Mouse (Mus musculus): Measurements from ENCODE around the gene Tle2.
A peak's percentile ranks its signal among the peaks of the same experiment; 100 is the strongest.

The Tle2 gene

DNA sequence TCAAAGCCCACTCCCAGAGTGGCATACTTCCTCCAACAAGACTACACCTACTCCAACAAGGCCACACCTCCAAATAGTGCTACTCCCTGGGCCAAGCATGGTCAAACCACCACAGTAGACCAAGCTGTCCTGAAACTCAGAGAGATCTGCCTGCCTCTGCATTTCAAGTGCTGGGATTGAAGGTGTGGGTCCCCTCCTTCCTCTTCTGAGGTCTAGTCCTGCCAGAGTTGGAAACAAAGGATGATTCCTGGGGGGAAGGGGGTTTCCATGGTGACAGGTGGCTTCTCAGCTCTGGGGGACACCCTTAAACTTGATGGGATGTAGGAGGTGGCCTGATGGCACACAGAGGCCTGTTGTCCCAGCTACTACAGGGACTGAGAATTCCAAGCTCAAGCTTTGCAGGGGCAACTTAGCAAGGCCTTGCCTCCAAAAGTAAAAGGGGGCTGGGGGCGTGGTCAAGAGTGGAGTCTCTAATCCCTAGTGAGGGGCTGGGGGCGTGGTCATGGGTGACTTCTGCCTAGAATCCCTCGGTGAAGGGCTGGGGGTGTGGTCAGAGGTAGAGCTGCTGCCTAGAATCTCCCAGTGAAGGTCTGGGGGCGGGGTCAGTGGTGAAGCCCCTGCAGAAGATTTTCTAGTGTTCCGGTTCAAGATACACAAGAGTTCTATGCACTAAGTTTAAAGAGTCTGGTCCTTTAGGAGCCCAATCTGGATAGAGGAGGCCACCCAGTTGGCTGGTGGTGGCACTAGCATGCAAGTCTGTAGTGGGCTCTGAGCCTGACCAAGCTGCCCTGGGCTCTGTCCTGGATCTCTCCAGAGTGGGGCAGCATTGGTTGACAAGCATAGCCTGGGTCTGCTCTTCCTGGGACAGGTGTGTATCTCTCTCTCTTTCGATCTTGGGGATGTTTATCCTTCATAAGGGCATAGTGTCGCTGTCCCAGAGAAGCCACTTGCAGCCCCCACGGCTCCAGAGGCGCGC is at the start of gene Tle2:
TSS of gene Tle2 (plus strand) at position 481 of the 976 bp plus-strand sequence.
- DNase-seq (ENCODE audit: low spot score) = no peak

DNA sequence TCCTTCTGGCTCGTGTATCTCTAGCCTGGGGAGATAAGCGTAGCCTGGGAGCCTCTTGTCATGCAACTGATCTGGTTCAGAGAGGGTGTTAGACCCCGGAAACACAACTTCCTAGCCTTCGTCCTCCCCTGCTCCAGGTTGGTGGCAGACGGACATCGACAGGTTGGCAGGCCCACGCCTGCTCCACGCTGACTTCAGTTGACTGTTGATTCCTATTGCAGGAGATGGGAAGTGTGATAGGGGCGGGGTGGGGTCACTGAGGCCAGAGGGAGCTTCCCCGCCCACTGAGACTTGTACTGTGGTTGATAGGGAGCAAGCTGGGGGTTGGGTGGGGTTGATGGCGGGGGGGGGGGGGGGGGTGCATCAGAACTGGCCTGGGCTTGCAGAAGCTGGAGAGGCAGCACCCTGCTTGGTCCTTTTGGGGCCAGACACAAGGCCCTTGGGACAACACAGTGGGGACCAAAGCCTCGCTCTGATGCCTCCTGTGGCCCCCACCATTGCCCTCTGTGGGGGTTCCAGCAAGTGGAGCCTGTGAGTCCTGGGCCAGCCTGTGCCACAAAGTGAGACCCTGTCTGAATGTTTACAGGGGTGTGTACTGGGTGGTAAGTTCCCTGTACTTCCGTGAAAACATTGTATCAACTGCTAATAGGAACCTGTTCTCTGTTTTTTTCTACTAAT is 49.2 kb upstream of the Tle2 start:
- DNase-seq (ENCODE audit: low spot score) = no peak

DNA sequence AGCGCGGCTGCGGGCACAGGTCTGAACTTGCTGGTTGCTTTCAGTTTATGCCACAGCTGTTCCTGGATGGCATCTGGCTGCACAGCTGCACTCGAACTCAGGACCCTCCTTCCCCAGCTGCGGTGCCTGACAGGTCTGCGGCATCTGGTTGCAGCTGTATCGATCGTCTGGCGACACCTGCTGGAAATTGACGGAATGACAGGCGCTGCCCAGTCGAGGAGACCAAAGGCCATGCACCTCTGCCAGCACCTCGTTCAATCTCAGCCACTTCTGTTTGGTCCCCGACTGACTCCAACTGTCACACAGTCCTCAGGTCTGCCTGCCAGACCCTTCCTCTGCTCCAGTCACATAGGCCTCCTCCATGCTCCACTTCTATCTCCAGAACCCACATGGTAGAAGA is 47.6 kb upstream of the Tle2 start:
- peak; percentile 87 for DNase-seq (ENCODE audit: low spot score)

DNA sequence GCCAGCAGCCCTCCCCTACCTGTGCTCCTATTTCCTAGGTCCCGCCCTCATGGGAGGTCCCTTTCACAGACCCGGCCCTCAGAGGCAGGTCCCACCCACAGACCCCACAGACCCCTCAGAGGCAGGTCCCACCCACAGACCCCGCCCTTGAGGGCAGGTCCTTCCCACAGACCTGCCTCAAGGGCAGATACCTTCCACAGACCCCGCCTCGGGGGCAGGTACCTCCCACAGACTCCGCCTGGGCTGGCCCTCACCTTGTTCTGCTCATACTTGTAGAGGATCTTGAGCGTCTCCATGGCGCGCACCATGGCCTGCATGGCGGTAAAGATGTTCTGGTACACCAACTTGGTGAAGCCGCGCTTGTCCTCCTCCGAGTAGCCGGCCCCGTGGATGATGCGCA is 39.5 kb upstream of the Tle2 start:
- DNase-seq (ENCODE audit: low spot score) = no peak

DNA sequence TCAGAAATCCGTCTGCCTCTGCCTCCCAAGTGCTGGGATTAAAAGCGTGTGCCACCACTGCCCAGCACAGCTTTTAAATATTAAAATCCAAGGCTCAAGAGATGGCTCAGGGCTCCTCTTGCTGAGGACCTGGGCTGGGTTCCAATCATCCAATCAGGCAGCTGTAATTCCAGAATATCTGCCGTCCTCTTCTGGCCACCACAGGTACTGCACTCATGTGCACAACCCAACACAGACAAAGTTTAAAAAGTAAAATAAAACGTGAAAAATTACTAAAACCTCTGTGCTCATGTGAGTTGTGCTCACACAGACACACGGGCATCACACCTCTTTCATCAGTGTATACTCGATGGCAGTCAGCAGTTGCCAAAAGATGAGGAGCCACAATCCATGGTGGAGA is 37.6 kb upstream of the Tle2 start:
- DNase-seq (ENCODE audit: low spot score) = no peak

DNA sequence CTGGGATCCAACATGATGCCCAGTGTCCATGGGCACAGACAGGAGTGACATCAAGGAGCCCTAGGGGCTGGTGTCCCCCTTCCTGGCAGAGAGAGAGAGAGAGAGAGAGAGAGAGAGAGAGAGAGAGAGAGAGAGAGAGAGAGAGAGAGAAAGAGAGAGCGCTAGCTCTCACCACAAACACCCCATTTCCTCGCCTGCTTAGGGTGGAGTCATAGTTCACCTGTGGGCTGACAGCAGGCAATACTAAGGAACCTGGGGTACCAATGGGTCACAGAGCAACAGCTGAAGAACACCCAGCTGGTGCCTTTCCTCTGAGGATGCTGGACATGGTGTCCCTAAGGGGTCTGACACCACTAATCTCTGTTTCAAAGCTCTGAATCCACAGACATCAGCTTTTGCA is 36.9 kb upstream of the Tle2 start:
- no peak for DNase-seq (ENCODE audit: low spot score)

DNA sequence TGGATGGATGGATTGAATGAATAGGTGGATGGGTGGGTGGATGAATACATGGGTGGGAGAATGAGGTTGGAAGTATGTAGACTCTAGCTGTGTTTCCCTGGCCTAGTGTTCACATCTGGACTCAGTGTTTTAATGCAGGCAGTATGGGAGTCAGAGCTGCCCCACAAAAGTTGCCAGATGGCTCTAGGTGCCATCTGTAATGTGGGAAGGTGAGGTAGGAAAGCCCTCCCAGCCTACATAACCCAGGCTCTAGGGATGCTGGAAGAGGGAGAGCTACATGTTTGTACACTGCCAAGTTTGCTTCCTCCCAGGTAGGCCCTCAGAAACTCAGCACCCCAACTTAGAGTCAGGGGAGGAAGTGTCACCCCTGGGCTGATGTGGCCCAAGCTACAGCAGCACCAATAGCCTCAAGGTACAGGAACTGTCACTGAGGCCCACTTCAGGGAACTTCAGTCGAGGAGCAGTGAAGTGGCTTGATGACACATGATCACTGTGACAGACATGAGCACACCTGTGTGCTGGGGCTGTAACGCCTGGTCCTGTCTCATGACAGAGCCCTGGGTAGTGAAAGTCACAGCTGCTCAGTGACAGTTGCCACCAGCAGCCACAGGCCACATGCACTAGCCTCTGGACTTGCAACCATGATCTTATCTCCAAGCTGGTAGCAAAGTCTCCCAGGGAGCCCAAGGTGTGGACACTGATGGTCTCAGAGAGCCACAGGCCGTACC is 35.9 kb upstream of the Tle2 start:
- no peak for DNase-seq (ENCODE audit: low spot score)

DNA sequence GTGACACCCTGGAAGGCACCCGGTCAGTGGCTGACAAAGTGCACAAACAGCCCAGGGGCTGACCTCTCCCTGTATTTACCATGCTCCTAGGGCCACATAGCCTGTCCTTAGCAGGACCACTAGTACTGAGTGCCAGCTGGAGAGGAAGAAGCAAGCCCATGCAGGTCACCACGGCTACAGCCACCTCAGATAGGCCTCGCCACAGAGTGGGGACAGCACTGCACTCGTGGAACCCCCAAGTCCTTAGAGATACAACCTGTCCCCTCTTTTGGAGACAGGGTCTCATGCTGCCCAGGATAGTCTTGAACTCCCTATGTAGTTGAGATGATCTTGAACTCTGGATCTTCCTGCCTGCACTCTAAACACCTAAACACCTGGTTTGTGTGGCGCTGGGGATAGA is 33.0 kb upstream of the Tle2 start:
- no peak for DNase-seq (ENCODE audit: low spot score)

DNA sequence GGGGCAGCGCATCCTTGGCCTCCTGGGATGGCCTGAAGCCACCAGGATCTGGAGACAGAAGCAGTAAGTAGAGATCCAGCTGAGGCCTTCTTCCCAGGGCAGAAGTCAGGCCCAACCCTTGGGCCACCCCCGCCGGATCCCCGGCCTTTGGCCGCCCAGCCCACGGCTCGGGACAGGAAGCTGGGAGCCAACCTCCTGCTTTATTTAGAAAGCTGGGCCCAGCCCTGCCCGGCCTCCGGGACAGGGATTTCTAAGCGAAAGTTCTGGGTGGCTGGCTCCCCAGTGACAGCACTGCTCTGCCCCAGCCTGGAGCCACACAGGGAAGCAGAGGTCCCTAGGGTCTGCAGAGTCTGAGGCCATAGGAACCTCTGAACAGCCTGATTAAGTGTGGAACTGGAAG is 32.6 kb upstream of the Tle2 start:
- peak; percentile 71 for DNase-seq (ENCODE audit: low spot score)

DNA sequence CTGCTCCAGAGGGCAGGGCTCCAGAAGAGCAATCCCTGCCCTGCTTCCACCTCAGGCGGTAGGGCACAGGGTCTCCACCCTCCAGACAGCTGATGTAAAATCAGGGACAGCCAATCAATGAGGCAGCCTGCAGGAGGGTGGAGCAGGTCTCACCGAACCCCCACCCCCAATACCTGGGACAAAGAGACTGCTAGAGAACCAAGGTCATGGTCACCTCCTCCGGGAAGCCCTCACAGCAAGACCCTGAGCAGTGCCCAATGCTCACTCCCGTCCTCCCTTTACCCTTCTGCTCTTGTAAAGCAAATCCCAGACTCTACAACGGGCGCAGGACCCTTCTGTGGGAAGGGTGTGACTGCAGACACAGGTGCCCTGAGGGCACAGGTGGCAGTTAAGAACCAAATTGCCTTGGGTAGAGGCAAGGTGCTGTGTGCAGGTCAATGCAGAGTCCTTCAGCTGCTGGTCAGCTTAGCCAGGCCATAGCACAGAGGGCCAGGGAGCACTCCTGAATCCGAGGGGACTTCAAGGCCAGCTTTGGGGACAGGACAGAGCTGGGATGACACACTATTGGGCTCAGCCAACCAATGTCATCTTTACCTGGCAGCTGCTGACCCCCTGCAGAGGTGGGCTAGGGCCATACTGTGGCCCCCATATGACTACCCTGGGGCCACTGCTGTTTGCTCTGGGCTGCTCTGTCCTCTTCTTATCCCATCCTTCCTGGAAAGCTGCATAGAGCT is 31.5 kb upstream of the Tle2 start:
- no peak for DNase-seq (ENCODE audit: low spot score)

DNA sequence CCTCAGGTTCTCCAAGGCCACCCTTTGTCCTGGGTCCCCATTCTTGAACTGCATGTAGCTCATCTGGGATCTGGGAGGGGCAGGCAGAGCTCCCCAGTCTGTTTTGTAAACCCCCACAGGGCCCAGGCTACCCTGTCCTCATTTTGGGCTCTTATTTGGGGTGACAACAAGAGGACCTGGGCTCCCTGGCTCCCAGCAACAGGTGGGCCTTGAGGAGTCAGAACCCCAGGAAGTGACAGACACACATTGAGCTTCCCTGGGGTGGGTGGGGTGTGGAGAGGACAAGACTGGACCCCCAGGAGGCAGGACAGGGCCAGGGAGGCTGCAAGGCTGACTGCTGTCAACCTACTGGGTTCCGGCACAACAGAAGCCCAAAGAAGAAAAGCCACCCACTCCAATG is 30.7 kb upstream of the Tle2 start:
- no peak for DNase-seq (ENCODE audit: low spot score)

DNA sequence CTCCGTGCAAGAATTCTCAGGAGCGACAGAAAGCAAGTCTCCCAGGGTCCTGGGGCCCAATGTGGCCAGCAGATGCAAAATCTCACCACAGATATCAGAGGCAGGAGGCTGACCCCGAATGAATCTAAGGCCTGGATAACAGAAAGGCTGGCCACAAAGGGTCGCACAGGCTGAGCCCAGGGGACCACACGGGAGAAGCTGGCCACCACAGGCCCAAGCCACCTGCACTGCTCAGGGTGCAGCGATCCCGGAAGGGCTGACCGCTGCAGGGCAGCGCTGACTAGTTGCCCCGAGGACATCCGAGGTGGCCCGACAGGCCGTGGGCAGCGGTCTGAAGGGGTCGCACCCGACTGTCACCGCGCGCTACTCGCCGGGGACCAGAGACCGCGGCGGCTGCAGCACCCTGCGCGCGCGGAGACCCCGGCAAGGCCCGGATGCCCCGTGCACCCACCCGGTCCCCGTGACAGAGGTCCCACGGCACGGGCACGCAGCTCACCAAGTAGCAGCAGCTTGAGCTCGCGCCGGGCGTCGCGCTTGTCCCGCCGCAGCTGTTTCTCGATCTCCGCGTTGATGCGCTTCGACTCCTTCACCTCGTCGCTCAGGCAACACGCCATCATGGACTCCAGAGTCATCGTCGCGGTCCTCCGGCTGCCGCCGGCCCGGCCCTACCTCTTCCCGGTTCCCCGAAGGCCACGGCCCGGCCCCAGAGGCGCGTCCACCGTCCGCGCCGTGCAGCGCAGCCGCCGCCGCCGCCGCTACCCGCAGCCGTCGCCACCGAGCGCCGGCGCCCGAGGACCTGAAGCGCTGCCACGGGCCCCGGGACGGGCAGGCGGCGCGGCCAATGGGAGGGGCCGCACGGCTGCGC is 29.8 kb upstream of the Tle2 start:
- DNase-seq (ENCODE audit: low spot score) = no peak

DNA sequence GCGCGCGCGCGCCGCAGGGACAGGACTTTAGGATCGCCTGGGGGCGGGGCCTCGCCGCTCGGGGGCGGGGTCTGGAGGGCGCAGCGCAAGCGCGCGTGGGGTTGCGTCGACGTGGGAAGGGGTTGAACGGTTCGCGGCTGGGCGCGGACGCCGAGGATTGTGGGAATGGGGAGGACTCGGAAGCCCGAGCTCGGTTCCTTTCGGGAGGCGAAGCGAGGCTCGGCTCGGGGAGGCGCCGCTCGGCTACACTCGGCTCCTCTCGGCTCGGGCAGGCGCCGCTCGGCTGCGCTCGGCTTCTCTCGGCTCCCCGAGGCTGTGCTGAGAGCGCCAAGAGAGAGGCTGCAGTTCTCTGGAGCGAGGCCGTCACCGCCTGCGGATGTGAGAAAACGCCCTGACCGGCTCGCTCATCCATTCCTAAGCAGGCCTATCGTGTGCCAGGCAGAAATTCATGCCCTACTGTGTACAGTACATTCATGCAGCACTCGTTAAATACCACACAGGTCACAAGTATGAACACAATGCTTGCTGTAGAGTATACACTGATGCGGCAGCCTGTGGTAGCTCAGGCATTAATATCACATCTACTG is 29.1 kb upstream of the Tle2 start, which contains the start of gene Gna11:
TSS of gene Gna11 (minus strand) at position 30 of the 587 bp plus-strand sequence.
- DNase-seq (ENCODE audit: low spot score) = peak; percentile 99

DNA sequence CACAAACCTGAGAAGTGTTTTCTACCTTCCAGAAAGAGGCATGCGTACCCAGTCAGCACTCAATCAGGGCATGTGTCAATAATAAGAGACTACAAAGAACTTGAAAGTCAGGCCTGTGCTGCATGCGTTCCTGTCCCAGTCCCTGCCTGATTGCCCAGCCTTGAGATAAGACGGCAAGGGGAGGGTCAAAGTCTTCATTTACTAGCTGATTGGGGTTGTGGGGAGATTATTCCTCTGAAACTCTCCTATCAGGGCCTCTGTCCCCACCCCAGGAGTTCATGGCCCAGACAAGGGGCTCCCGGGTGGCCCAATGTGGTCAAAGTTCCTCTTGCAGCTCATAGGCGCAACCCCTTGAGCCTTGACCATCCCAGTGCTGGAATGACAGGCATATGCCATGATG is 28.0 kb upstream of the Tle2 start:
- no peak for DNase-seq (ENCODE audit: low spot score)

DNA sequence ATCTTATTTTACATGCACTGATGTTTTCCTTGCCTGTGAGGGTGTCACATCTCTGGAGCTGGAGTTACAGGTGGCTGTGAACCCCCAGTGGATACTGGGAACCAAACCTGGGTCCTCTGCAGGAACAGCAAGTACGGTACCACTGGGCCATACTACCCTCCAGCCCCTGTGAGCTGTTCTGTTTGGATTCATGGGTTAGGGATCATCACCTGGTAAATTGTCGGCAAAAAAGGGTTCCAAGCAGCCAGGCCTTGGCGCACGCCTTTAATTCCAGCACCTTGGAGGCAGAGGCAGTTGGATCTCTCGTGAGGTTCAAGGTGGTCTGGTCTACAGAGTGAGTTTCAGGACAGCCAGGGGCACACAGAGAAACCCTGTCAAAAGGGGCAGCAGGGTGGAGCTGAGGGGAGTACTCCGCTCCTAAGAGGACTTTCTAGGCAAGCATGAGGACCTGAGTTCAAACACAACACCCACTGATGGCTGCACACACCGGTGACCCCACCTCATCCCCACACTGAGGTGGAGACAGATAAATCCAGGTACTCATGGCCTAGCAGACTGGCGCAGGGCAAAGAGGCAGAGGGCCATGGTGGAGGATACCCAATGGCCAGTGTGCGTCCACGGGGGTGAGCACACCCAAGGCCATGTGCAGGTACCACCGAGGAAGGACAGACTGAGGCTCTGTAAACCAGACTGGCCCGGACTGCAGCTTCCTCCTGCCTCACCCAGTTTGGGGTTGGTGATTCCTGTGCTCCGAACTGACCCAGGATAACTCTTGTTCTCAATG is 27.4 kb upstream of the Tle2 start:
- no peak for DNase-seq (ENCODE audit: low spot score)

DNA sequence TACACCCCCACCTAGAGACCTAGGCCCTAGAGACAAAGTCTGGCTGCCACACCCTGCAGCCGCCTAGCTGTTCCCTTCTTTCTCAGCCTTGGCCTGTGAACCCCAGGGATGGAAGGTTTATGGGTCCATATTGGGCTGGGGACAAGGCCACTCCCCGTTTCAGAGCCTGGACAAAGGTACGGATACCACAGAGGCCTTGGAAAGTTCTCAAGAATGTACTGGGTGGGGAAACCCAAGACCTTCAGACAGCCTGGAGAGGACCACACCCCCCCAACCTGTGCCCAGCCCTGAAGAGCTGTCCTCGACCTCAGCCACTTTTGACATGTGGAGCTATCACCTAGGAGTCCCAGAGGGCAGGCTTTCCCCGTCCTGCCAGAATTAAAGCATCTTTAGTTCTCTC is 25.4 kb upstream of the Tle2 start:
- no peak for DNase-seq (ENCODE audit: low spot score)

DNA sequence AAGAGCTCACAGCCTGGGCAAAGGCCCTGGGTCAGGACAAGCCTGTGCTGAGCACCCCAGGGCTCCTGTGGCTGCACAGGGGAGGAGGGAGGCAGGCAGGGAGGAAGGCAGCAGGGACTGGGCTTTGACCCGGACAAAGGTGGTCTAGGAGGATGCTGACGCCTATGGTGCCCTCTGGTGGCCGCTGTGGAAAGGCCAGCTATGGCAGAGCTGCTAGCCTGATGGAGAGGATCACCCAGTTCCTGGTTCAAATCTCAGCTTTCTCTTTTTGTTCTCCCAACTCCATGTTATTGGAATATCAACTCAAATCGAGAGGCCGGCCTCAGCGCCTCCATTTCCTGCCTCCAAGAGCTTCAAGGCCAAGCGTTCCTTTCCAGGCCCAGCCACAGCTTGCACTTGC is 24.1 kb upstream of the Tle2 start:
- DNase-seq (ENCODE audit: low spot score) = peak; percentile 71

DNA sequence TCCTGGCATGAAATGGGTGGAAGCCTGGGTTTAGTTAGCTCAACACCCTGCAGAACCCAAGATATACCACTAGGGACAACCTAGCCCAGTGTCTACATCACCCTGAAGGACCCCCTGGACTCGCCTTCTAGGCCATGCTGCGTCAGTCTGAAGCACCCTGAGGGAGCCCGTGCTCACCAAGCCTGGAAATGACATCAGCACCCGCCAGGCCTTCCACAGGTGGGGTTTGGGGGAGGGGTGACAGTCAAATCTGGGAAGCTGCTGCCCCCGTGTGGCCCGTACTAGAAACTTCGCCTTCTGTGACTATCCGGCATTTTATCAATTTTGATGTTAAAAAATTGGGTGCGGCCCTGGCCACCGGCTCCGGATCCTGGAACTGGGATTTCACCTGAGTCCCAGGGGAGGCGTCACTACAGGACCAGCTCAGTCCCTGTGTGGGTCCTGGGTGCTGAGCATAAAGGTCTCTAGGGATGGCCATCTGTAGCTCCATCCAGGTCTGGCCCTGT is 22.7 kb upstream of the Tle2 start:
- DNase-seq (ENCODE audit: low spot score) = peak; percentile 91

DNA sequence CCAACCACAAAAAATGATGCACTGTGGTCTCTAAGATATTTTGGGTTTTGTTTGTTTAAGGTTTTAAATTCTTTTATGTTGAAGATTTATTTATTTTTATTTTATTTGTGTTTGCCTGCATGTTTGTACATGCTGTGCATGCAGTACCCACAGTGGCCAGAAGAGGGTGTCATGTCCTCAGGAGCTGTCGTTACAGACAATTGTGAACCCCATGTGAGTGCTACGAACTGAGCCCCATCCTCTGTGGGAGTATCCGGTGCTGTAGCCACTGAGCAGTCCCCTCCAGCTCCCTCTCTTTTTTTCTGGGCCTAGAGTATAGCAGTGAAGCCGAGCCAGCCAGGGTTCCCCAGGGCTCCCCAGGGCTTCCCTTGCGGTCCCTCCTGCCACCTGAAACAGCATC is 21.1 kb upstream of the Tle2 start:
- no peak for DNase-seq (ENCODE audit: low spot score)
